Mouse (Mus musculus) forebrain, embryonic 16.5 days (tissue): ENCODE measurements around the gene Tas2r140. TPM values are rescaled to one million over a fixed set of nuclear protein-coding genes. Genes with fewer than 3 reads are reported as not detected.

Experiments
- ATAC-seq: fragments of 200-750 bp; cut with Nextera tagmentation; 2 replicates; pipeline ENCODE4 v1.8.0; 2017; ENCODE audit warnings: mild to moderate bottlenecking, moderate library complexity
- H3K27ac ChIP-seq: fragments of 300-500 bp; sonication (generic); 2 replicates; pipeline ENCODE4 v1.5.1; 2014; ENCODE audit warnings: low read length, control low read depth
- H3K27me3 ChIP-seq: fragments of 300-500 bp; sonication (generic); replicated peaks from 2 replicates; pipeline ENCODE4 v1.6.1; 2014; ENCODE audit warnings: low read length; ENCODE audit not compliant: control insufficient read depth, insufficient read depth
- H3K36me3 ChIP-seq: fragments of 300-500 bp; sonication (generic); 2 replicates; pipeline ENCODE4 v1.6.1; 2014; ENCODE audit not compliant: control insufficient read depth, insufficient read depth
- H3K4me1 ChIP-seq: fragments of 300-500 bp; sonication (generic); replicated peaks from 2 replicates; pipeline ENCODE4 v1.6.1; 2014; ENCODE audit warnings: low read length; ENCODE audit not compliant: control insufficient read depth, insufficient read depth
- H3K4me2 ChIP-seq: fragments of 300-500 bp; sonication (generic); 2 replicates; pipeline ENCODE4 v1.6.1; 2014; ENCODE audit warnings: mild to moderate bottlenecking, low read length, control low read depth
- H3K4me3 ChIP-seq: fragments of 300-500 bp; sonication (generic); replicated peaks from 2 replicates; pipeline ENCODE4 v1.5.1; 2014; ENCODE audit warnings: mild to moderate bottlenecking, low read length, control low read depth
- H3K9ac ChIP-seq: fragments of 300-500 bp; sonication (generic); replicated peaks from 2 replicates; pipeline ENCODE4 v1.6.1; 2014; ENCODE audit warnings: low read depth, low read length, control low read depth
- H3K9me3 ChIP-seq: fragments of 300-500 bp; sonication (generic); 2 replicates; pipeline ENCODE4 v1.6.1; 2016; ENCODE audit warnings: low read length; ENCODE audit not compliant: control insufficient read depth
- WGBS: fragments of 180-500 bp; shearing (Covaris S2); extraction: QIAGEN DNeasy Blood & Tissue Kit; methylation state at CpG from one replicate; pipeline ENCODE4 v1.1.7; 2014; 5-methylcytosine and 5-hydroxymethylcytosine counted together
- polyA plus RNA-seq: library from polyadenylated mRNA; unstranded; fragments of >200 nt; fragmentation: Nextera tagmentation; extraction: Ambion mirVana; gene quantifications from 2 replicates; pipeline ENCODE4 v1.2.1, GENCODE M21; 2015

Tas2r140 gene
- not detected in 2 replicates for polyA plus RNA-seq

- no peak within 1 kb of the TSS for H3K9ac ChIP-seq
- no peaks in the 10 kb centered on the region for H3K4me1 ChIP-seq
- no peak within 1 kb of the TSS for H3K4me3 ChIP-seq
- H3K27ac ChIP-seq: no peak within 1 kb of the TSS
- no peaks in the 10 kb centered on the region for H3K36me3 ChIP-seq
- H3K9me3 ChIP-seq: no peaks in the 10 kb centered on the region
- no peak within 1 kb of the TSS for H3K4me2 ChIP-seq
- no peak for ATAC-seq
- no peaks in the 10 kb centered on the region for H3K27me3 ChIP-seq
These were observed at the start of gene Tas2r140 for GRCm38 (mm10) chr6:133055716-133056115. Tas2r140 (minus strand) TSS chr6:133055816.

GRCm38 (mm10) chr6:133104609-133104921 lies 48.9 kb upstream of the Tas2r140 start, which contains the start of gene Smim10l1:
Smim10l1 (plus strand) TSS chr6:133104909.
- peaks cover 3% of the 10 kb centered on the region; the same call in 1 of the 2 replicates for H3K36me3 ChIP-seq
- H3K27ac ChIP-seq: peak within 1 kb of the TSS; percentile 97
- no peak for ATAC-seq
- no peaks in the 10 kb centered on the region; the same call in 1 of the 2 replicates for H3K4me1 ChIP-seq
- no peaks in the 10 kb centered on the region for H3K27me3 ChIP-seq
- H3K9me3 ChIP-seq: no peaks in the 10 kb centered on the region
- H3K9ac ChIP-seq: peak within 1 kb of the TSS; percentile 89
- peak within 1 kb of the TSS; percentile 46 for H3K4me2 ChIP-seq
- peak within 1 kb of the TSS; percentile 64 for H3K4me3 ChIP-seq

GRCm38 (mm10) chr6:133102430-133102829 lies 46.8 kb upstream of the Tas2r140 start:
- H3K9me3 ChIP-seq: no peaks in the 10 kb centered on the region
- no peaks in the 10 kb centered on the region; the same call in 1 of the 2 replicates for H3K4me1 ChIP-seq
- H3K36me3 ChIP-seq: no peaks in the 10 kb centered on the region
- no peaks in the 10 kb centered on the region; the same call in 1 of the 2 replicates for H3K27me3 ChIP-seq
- no peak overlapping the region for H3K27ac ChIP-seq
- H3K4me3 ChIP-seq: no peak overlapping the region
- no peak overlapping the region for H3K4me2 ChIP-seq
- no peak overlapping the region for H3K9ac ChIP-seq
- ATAC-seq: no peak
- 60% methylated on average over 1 of the region's 1 CpGs for WGBS

GRCm38 (mm10) chr6:133092226-133092625 lies 36.6 kb upstream of the Tas2r140 start:
- Histone ChIP-seq H3K9me3 (no peaks in the 10 kb centered on the region), H3K9ac (no peak overlapping the region), H3K36me3 (no peaks in the 10 kb centered on the region), H3K4me3 (no peak overlapping the region), H3K27ac (no peak overlapping the region), H3K27me3 (no peaks in the 10 kb centered on the region), H3K4me1 (no peaks in the 10 kb centered on the region), H3K4me2 (no peak overlapping the region)
- WGBS: 78% methylated on average over 8 of the region's 8 CpGs
- ATAC-seq: no peak

GRCm38 (mm10) chr6:133037001-133037400 lies 18.6 kb downstream of the Tas2r140 start, which contains the start of gene Tas2r103:
Tas2r103 (minus strand) TSS chr6:133037101.
- no peaks in the 10 kb centered on the region for H3K27me3 ChIP-seq
- H3K9ac ChIP-seq: no peak within 1 kb of the TSS
- no peak within 1 kb of the TSS for H3K4me3 ChIP-seq
- ATAC-seq: no peak
- H3K36me3 ChIP-seq: no peaks in the 10 kb centered on the region
- no peak within 1 kb of the TSS for H3K4me2 ChIP-seq
- no peaks in the 10 kb centered on the region for H3K9me3 ChIP-seq
- WGBS: 79% methylated on average over 2 of the region's 2 CpGs
- H3K4me1 ChIP-seq: no peaks in the 10 kb centered on the region
- no peak within 1 kb of the TSS for H3K27ac ChIP-seq

Other genes with a start within 250 kb of the Tas2r140 start
- not detected in 2 replicates for gene Tas2r123, start 208.7 kb downstream of the Tas2r140 start, polyA plus RNA-seq
- not detected in 2 replicates for gene Tas2r116, start 200.4 kb downstream of the Tas2r140 start, polyA plus RNA-seq
- not detected in 2 replicates for gene Tas2r110, start 187.8 kb downstream of the Tas2r140 start, polyA plus RNA-seq
- not detected in 2 replicates for gene Tas2r113, start 162.8 kb downstream of the Tas2r140 start, polyA plus RNA-seq
- gene Tas2r125, start 146.2 kb downstream of the Tas2r140 start, polyA plus RNA-seq: not detected in 2 replicates
- not detected in 2 replicates for gene Tas2r129, start 104.7 kb downstream of the Tas2r140 start, polyA plus RNA-seq
- gene Tas2r131, start 97.9 kb downstream of the Tas2r140 start, polyA plus RNA-seq: not detected in 2 replicates
- not detected in 2 replicates for gene Tas2r109, start 74.9 kb downstream of the Tas2r140 start, polyA plus RNA-seq
- gene Tas2r103, start 18.7 kb downstream of the Tas2r140 start, polyA plus RNA-seq: not detected in 2 replicates
- 92.2 and 105 TPM in 2 replicates for gene Smim10l1, start 49.1 kb upstream of the Tas2r140 start, polyA plus RNA-seq
- gene 5530400C23Rik, start 236.4 kb upstream of the Tas2r140 start, polyA plus RNA-seq: not detected in 2 replicates